Mouse (Mus musculus) T-helper 1 cell (primary cell): ENCODE measurements around the gene Rnd1.

Source experiments
- in situ Hi-C: fragments of 300-600 bp; cut with MboI, MseI; formaldehyde crosslinking; loops from one replicate; pipeline ENCODE4 v1.15.1; 2025; ENCODE audit warnings: high pct_unique_total_duplicates

The Rnd1 gene

DNA sequence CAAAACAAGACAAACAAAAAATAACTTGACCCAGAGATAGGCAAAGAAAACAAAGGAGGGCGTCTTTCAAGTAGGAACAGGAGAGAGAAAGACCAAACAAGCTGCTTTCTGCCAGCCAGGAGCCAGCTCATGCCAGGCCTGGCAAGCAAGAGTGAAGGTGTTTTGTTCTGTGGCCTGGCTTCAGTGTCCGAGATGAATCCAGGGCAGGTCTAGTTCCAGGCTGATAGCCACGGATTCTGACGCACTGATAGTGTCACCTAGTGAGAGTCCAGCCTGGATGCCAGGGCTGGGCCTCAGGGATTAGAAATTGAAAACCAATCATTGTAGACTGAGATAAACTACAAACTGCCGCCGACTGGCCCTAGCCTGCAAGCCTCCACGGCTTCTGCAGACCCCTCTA is 716 bp upstream of the Rnd1 start:
- in situ Hi-C loops = no loop called here

GRCm38 (mm10) chr15:98676471-98676870 is 790 bp downstream of the Rnd1 start:
- in situ Hi-C loops = no loop called here

- in situ Hi-C loops = no loop called here
These were observed 1.5 kb downstream of the Rnd1 start for GRCm38 (mm10) chr15:98675634-98676250.

DNA sequence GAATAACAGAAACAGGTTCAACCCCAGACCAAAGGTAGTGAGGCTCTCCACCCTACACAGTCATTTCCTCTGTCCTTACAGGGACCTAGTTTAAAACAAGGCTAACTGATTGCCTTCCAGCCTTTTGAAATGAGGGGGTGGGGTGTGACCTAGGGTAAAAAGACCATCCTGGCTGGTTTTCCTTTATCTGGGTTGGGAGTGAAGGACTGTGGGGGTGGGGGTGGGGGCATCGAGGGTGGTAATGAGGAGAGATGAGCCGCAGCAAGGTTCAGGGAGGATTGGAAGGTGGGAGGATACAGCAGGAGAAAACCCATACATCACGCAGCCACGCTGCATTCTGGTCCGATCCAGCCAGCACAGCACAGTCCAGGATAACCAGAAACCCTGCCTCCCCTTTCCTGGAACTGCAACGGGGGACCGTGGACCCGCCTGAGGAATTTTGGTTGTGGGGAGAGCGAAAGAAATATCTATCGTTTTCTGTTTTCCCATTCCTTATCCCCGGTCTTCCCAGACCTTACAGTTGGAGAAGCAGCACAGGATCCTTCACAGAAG is 2.2 kb downstream of the Rnd1 start:
- in situ Hi-C loops = no loop called here

GRCm38 (mm10) chr15:98674284-98674993 is 2.8 kb downstream of the Rnd1 start:
- in situ Hi-C loops = no loop called here

DNA sequence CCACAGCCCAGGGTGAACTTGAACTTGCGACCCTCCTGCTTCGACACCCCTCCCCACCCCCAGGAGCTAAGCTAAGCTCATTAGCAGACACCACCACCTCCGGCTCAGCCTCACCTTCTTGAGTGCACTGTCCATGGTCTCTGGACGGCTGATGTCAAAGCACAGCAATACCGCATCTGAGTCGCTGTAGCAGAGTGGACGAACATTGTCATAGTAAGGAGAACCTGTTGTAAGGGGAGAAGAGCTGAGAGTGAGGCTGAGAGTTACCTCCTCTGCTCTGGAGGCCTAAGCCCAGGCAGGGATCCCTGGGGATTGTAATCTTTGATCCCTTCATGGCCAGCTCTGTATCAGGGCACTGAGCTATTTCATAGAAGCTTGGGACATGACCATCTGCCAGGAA is 3.5 kb downstream of the Rnd1 start:
- in situ Hi-C loops = no loop called here

DNA sequence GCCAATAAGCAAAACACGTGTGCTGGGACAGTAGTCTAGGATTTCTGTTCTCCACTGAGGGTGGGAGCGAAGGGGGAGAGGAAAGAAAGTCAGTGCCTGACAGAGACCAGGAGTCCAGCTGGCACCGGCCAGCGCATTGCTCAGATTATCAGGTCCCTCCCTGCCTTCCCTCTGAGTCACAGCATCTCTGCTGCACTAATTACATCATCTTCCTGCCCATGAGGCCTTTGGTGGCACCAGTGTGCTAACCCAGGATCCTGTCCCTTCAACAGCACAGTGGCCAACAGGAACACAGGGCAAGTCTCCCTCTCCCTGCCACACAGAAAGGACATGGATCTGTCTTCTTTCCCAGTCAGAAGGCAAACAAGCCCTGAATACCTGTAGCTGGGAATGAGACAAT is 4.7 kb downstream of the Rnd1 start:
- in situ Hi-C loops = no loop called here

DNA sequence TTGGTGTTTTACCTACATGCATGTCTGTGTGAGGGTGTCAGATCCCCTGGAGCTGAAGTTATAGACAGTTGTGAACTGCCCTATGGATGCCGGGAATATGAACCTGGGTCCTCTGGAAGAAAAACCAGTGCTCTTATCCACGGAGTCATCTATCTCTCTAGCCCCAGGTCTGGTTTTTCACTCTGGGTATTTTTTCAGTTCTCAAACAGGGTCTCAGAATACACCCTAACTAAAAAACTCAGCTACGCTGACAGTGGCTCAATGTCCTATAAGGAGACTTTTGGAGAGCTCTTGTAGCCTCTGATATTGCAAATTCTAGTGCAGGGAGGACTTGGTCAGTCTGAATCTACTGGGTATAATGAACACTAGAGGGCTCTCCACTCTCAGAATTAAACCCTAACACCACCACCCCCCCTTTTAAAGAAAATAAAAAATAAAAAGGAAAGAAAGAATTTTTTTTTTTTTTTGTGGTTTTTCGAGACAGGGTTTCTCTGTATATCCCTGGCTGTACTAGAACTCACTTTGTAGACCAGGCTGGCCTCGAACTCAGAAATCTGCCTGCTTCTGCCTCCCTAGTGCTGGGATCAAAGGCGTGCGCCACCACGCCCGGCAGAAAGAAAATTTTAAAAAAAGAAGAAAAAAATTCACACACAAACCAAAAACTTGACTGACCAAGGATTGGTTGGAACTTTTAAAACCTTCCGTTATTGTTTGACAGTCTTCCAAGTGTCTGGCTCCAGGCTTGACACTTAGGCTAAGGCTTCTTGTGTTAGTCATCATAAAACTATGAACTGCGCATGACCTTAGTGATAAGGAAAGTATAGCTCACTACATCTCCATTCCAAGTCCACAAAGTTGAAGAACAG is 13.0 kb downstream of the Rnd1 start:
- in situ Hi-C loops = no loop called here

GRCm38 (mm10) chr15:98662567-98663545 is 14.4 kb downstream of the Rnd1 start, which contains the start of gene Ddx23:
TSS of gene Ddx23 (minus strand) at chr15:98662894.
- in situ Hi-C loops = no loop called here

DNA sequence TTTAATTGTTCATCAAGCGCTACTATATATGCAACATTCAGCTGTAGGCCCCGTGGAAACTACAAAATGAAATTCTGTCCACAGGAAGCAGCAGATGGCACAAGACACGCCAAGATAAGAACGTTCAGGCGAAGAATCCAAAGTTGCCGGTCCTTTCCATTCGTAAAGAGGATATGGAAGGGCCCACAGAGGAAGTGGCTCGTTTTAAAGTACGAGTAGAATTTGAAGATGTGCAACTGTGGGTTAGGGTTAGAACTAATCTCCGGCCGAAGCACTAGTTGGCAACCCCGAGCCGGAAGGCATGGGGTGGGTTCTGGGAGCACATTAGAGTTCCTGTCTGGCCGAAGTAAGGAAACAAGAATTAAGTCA is 15.1 kb downstream of the Rnd1 start:
- in situ Hi-C loops = no loop called here

DNA sequence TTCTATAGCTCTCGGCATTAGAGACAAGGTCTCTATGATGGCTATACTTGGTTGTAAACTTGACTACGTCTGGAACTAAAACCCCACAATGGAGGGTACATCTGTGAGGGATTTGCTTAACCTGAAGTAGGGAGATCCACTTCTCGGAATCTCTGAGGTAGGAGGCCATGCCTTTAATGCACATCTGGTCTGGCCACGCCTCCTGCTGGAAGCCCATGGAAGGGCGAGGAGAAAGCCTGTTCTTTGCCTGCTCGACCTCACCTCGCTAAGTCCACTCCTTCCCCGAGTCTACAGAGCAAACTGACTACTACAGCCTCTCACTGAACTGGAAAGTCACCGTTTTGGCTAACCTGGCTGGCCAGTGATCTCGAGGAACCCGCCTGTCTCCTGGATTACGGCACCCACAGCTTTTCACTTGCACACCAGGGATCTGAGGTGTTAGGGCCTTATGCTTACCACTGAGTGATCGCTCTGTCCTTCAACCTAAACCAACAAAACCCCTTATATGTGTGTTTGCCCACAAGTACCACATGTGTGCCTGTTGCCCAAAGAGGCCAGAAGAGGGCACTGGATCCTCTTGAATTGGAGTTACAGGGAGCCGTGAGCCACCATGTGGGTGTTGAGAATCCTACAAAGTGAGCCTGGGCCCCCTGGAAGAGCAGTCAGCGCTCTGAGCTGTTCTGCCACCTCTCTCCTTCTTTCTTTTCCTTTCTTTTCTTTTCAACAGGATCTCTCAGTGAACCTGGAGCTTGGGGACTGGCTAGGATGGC is 20.1 kb downstream of the Rnd1 start:
- in situ Hi-C loops = no loop called here

GRCm38 (mm10) chr15:98652174-98652573 is 25.1 kb downstream of the Rnd1 start:
- in situ Hi-C loops = no loop called here

DNA sequence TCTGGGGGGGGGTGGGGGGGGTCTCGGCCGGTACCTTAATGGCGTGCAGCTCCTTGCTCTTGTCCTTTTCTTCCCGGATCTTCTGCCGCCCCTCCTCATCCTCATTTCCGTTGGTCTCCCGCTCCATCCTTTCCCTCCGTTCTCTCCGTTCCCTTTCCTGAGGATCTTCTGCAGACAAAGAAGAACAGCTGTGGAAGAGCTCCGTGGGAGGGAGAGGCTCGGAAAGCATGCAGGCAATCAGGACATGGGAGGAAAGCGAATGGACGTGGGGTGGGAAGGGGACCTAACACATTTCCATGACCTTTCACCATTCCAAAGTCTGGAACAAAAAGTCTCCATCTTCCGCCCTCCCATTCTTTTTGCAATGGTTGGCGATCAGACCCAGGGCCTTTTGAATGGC is 25.8 kb downstream of the Rnd1 start:
- in situ Hi-C loops = no loop called here

DNA sequence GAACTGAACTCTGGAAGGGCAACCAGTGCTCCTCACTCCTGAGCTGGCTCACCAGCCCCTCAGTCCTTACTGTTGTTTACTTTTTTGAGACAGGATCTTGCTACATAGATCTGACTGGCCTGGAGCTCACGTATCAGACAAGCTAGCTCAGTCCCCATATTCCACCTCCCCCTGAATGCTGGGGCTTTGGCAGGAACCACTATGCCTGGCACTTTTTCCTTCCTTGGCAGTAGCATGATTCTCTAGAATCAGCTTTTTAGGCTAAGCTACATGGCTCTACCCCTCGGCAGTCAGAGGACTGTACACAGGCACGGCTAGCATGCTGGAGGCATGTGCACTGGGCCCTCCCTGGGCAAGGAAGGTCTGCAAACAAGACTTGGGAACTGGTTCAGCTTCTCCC is 29.2 kb downstream of the Rnd1 start:
- in situ Hi-C loops = no loop called here

DNA sequence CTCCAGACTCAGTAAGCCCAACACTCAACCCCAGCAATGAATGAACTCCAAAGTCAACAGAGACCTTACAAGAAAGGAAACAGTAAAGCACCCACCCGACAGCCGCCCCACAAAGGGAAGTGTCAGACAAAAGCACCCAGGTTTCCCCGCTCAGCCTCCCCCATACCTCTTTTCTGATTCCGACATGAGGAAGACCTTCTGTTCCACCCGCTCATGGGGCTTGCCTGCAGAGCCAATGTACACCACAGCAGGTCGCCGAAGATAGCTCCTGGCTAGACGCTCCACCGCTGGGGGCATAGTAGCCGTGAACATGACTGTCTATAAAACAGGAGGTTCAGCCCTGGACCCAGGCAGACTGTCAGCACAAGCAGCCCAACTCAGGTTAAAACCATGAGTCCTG is 30.0 kb downstream of the Rnd1 start:
- in situ Hi-C loops = no loop called here

DNA sequence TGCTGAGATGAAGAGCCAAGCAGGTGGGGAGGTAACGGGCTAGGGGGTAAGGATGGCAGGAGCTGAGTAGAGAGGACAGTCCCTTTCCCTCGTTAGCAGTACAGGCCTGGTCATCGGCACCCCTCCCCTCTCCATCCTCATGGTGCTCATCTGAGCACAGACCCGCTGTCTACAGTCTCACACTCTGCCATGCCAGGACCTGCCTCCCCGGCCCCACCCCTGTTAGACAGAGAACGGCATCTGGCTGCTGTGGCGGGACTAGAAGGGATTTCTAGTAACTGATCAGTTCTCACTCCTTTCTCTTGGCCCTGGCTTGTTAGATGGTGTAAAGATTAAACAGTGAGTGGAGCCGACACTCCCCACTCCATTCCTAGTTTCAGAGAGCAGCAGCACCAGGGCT is 30.5 kb downstream of the Rnd1 start:
- in situ Hi-C loops = no loop called here

- in situ Hi-C loops = no loop called here
These were observed 31.9 kb downstream of the Rnd1 start for GRCm38 (mm10) chr15:98645057-98646026.

DNA sequence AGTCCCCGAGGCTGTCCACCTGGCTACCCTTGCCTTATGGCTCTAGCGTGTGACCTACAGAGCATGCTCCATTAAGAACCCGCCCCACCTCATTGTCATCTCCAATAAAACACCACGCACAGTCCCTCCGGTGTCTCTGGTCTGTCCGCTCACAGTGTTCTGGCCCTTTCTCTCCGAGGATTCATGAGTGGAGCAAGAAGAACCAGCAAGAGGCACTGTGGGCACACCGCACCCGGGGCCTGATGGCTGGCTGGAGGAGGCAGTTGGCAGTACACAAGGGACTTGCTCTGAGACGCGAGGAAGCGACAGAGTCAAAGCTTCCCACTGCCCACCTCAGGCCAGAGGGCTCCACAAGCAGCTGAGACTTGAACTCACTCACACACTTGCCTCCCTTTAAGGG is 32.9 kb downstream of the Rnd1 start:
- in situ Hi-C loops = no loop called here

DNA sequence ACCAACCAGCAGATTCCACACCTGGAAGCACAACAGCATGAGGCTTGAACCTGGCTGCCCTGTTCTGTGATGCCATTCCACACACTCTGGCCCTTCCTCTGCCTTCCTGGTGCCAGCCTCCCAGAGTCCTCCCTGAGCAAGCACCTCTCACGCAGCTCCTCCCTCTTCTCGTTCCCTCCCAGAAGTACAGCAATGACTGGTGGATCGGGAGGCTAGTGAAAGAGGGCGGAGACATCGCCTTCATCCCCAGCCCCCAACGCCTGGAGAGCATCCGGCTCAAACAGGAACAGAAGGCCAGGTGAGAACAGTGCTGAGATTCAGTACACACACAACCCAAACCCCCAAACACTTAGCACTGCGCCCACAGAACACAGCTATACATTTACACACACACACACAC is 37.1 kb downstream of the Rnd1 start:
- in situ Hi-C loops = no loop called here
